Mouse (Mus musculus): ENCODE measurements around the gene Myo5a. TPM values are rescaled to one million over a fixed set of nuclear protein-coding genes. Genes with fewer than 3 reads are reported as not detected.

Gene Myo5a
- polyA plus RNA-seq, 1 experiment from 2014 or later = 20.6 TPM

- Histone ChIP-seq H3K4me2 (no peak overlapping the region), H3K4me3 (ENCODE audit: low read depth, low read length) (no peak overlapping the region), H3K4me1 (ENCODE audit: insufficient read depth) (no peaks in the 10 kb centered on the region), H3K9ac (no peak overlapping the region), H3K9me3 (ENCODE audit: low read depth, low read length) (no peaks in the 10 kb centered on the region), H3K27ac (ENCODE audit: low read depth) (no peak overlapping the region), H3K27me3 (ENCODE audit: insufficient read depth, low read length) (no peaks in the 10 kb centered on the region), H3K36me3 (ENCODE audit: insufficient read depth) (peaks cover 21% of the 10 kb centered on the region; the same call in 1 of the 2 replicates)
- DNase-seq (no peak), ATAC-seq (ENCODE audit: insufficient read depth) (no peak)
- no peak for TF ChIP-seq CTCF (IDR thresholded peaks at IDR 0.05; ENCODE audit: low read depth)
Measured at GRCm38 (mm10) chr9:75047079-75047478, 23.7 kb upstream of the Myo5a start.

- 52% methylated on average over 3 of the region's 3 CpGs for WGBS
- DNase-seq = peak; percentile 15
Measured at GRCm38 (mm10) chr9:75049100-75049499, 21.7 kb upstream of the Myo5a start.

GRCm38 (mm10) chr9:75050003-75050402 lies 20.8 kb upstream of the Myo5a start:
- Histone ChIP-seq H3K27me3 (ENCODE audit: insufficient read depth, low read length) (no peaks in the 10 kb centered on the region), H3K27ac (ENCODE audit: low read depth) (no peak overlapping the region), H3K4me1 (ENCODE audit: insufficient read depth) (no peaks in the 10 kb centered on the region), H3K9me3 (ENCODE audit: low read depth, low read length) (no peaks in the 10 kb centered on the region), H3K4me2 (no peak overlapping the region), H3K4me3 (ENCODE audit: low read depth, low read length) (no peak overlapping the region), H3K9ac (no peak overlapping the region), H3K36me3 (ENCODE audit: insufficient read depth) (peaks cover 20% of the 10 kb centered on the region)
- TF ChIP-seq CTCF (IDR thresholded peaks at IDR 0.05; ENCODE audit: low read depth) = peak; percentile 96
- 22% methylated on average over 3 of the region's 3 CpGs for WGBS
- ATAC-seq (ENCODE audit: insufficient read depth) (no peak), DNase-seq (peak; percentile 91)

More at GRCm38 (mm10) chr9:75049100-75049499, 21.7 kb upstream of the Myo5a start:
- Histone ChIP-seq H3K9me3 (ENCODE audit: low read depth, low read length) (no peaks in the 10 kb centered on the region), H3K4me2 (no peak overlapping the region), H3K36me3 (ENCODE audit: insufficient read depth) (peaks cover 15% of the 10 kb centered on the region; the same call in 1 of the 2 replicates), H3K27me3 (ENCODE audit: insufficient read depth, low read length) (no peaks in the 10 kb centered on the region), H3K9ac (no peak overlapping the region), H3K27ac (ENCODE audit: low read depth) (no peak overlapping the region), H3K4me1 (ENCODE audit: insufficient read depth) (no peaks in the 10 kb centered on the region), H3K4me3 (ENCODE audit: low read depth, low read length) (no peak overlapping the region)
- no peak for ATAC-seq (ENCODE audit: insufficient read depth)
- TF ChIP-seq CTCF (IDR thresholded peaks at IDR 0.05; ENCODE audit: low read depth) = no peak

GRCm38 (mm10) chr9:75051841-75052240 lies 19.0 kb upstream of the Myo5a start:
- H3K4me3 ChIP-seq (ENCODE audit: low read depth, low read length) = no peak overlapping the region
- no peak for TF ChIP-seq CTCF (IDR thresholded peaks at IDR 0.05; ENCODE audit: low read depth)
- H3K27me3 ChIP-seq (ENCODE audit: insufficient read depth, low read length) = no peaks in the 10 kb centered on the region
- WGBS = 81% methylated on average over 4 of the region's 4 CpGs
- no peaks in the 10 kb centered on the region for H3K4me1 ChIP-seq (ENCODE audit: insufficient read depth)
- no peak overlapping the region for H3K4me2 ChIP-seq
- ATAC-seq (ENCODE audit: insufficient read depth) = no peak
- H3K9me3 ChIP-seq (ENCODE audit: low read depth, low read length) = no peaks in the 10 kb centered on the region
- peaks cover 19% of the 10 kb centered on the region for H3K36me3 ChIP-seq (ENCODE audit: insufficient read depth)
- DNase-seq = no peak
- no peak overlapping the region for H3K9ac ChIP-seq
- no peak overlapping the region for H3K27ac ChIP-seq (ENCODE audit: low read depth)

- ATAC-seq (ENCODE audit: insufficient read depth) (no peak), DNase-seq (no peak)
- Histone ChIP-seq H3K36me3 (ENCODE audit: insufficient read depth) (peaks cover 39% of the 10 kb centered on the region), H3K4me1 (ENCODE audit: insufficient read depth) (no peaks in the 10 kb centered on the region), H3K4me3 (ENCODE audit: low read depth, low read length) (no peak overlapping the region), H3K4me2 (no peak overlapping the region), H3K9ac (no peak overlapping the region), H3K27ac (ENCODE audit: low read depth) (no peak overlapping the region), H3K9me3 (ENCODE audit: low read depth, low read length) (no peaks in the 10 kb centered on the region), H3K27me3 (ENCODE audit: insufficient read depth, low read length) (no peaks in the 10 kb centered on the region)
- no peak for TF ChIP-seq CTCF (IDR thresholded peaks at IDR 0.05; ENCODE audit: low read depth)
- WGBS = 80% methylated on average over 5 of the region's 5 CpGs
Measured at GRCm38 (mm10) chr9:75055046-75055445, 15.8 kb upstream of the Myo5a start.

- WGBS = 52% methylated on average over 9 of the region's 9 CpGs
- Histone ChIP-seq H3K9ac (no peak overlapping the region), H3K4me1 (ENCODE audit: insufficient read depth) (no peaks in the 10 kb centered on the region), H3K27me3 (ENCODE audit: insufficient read depth, low read length) (no peaks in the 10 kb centered on the region), H3K36me3 (ENCODE audit: insufficient read depth) (peaks cover 3% of the 10 kb centered on the region; the same call in 1 of the 2 replicates), H3K4me3 (ENCODE audit: low read depth, low read length) (no peak overlapping the region), H3K4me2 (no peak overlapping the region), H3K27ac (ENCODE audit: low read depth) (no peak overlapping the region), H3K9me3 (ENCODE audit: low read depth, low read length) (no peaks in the 10 kb centered on the region)
- ATAC-seq (ENCODE audit: insufficient read depth) (peak; percentile 44; the same call in 1 of the 2 replicates), DNase-seq (peak; percentile 70)
- TF ChIP-seq CTCF (IDR thresholded peaks at IDR 0.05; ENCODE audit: low read depth) = no peak
Measured at GRCm38 (mm10) chr9:75064678-75065331, 6.0 kb upstream of the Myo5a start.

- peak overlapping the region; percentile 78 for H3K9ac ChIP-seq
- peak; percentile 87 for DNase-seq
- no peaks in the 10 kb centered on the region for H3K27me3 ChIP-seq (ENCODE audit: insufficient read depth, low read length)
- H3K9me3 ChIP-seq (ENCODE audit: low read depth, low read length) = no peaks in the 10 kb centered on the region
- H3K36me3 ChIP-seq (ENCODE audit: insufficient read depth) = no peaks in the 10 kb centered on the region
- peak; percentile 10; the same call in 1 of the 2 replicates for TF ChIP-seq CTCF (IDR thresholded peaks at IDR 0.05; ENCODE audit: low read depth)
- peak overlapping the region; percentile 77 for H3K4me3 ChIP-seq (ENCODE audit: low read depth, low read length)
- H3K4me2 ChIP-seq = peak overlapping the region; percentile 93
- ATAC-seq (ENCODE audit: insufficient read depth) = peak; percentile 99
- peaks cover 3% of the 10 kb centered on the region; the same call in 1 of the 2 replicates for H3K4me1 ChIP-seq (ENCODE audit: insufficient read depth)
- H3K27ac ChIP-seq (ENCODE audit: low read depth) = peak overlapping the region; percentile 82
- under 1% methylated on average over 58 of the region's 92 CpGs for WGBS
Measured at GRCm38 (mm10) chr9:75071029-75071705, 352 bp downstream of the Myo5a start.

Data from lung, embryonic 14.5 days (tissue).